Mouse (Mus musculus) lung, adult 18-20 months (tissue): ENCODE data around the gene Atp6v1g2.

Source experiments
- DNase-seq, 2 experiments: peaks; one replicate each; pipeline ENCODE4 v3.0.0; 2022; ENCODE audit warnings: mixed read lengths in 2 of 2

Atp6v1g2 gene

GRCm38 (mm10) chr17:35204494-35205379 is 28.7 kb upstream of the Atp6v1g2 start, which contains the start of gene Lta:
Gene Lta, minus strand, starts transcription at chr17:35205351.
- DNase-seq, result peak in 1 of 2 experiments; percentile 39

- no peak for DNase-seq
Measured at GRCm38 (mm10) chr17:35205380-35205769, 28.1 kb upstream of the Atp6v1g2 start.

GRCm38 (mm10) chr17:35209785-35210535 is 23.5 kb upstream of the Atp6v1g2 start:
- no peak for DNase-seq

- DNase-seq, result no peak
Measured at GRCm38 (mm10) chr17:35210593-35210992, 22.9 kb upstream of the Atp6v1g2 start.

GRCm38 (mm10) chr17:35213071-35213470 is 20.4 kb upstream of the Atp6v1g2 start:
- DNase-seq, result no peak

- DNase-seq, result no peak
Measured at GRCm38 (mm10) chr17:35218516-35219193, 14.8 kb upstream of the Atp6v1g2 start.

GRCm38 (mm10) chr17:35219601-35220041 is 13.8 kb upstream of the Atp6v1g2 start:
- no peak for DNase-seq

- DNase-seq, result no peak
Measured at GRCm38 (mm10) chr17:35220156-35220952, 13.1 kb upstream of the Atp6v1g2 start, which contains the start of gene Gm16181. Gene Gm16181, plus strand, starts transcription at chr17:35220834.

GRCm38 (mm10) chr17:35222299-35222698 is 11.2 kb upstream of the Atp6v1g2 start:
- DNase-seq, result no peak

- DNase-seq, result no peak
Measured at GRCm38 (mm10) chr17:35224641-35225040, 8.8 kb upstream of the Atp6v1g2 start.

- no peak for DNase-seq
Measured at GRCm38 (mm10) chr17:35225456-35225855, 8.0 kb upstream of the Atp6v1g2 start.

- DNase-seq, result no peak
Measured at GRCm38 (mm10) chr17:35226561-35227046, 6.9 kb upstream of the Atp6v1g2 start.

GRCm38 (mm10) chr17:35231022-35231421 is 2.4 kb upstream of the Atp6v1g2 start:
- DNase-seq, result no peak

- DNase-seq, result peak; percentile 81 to 84
Measured at GRCm38 (mm10) chr17:35232043-35232442, 1.4 kb upstream of the Atp6v1g2 start.

GRCm38 (mm10) chr17:35232659-35233058 is 801 bp upstream of the Atp6v1g2 start:
- no peak for DNase-seq

- DNase-seq, result peak in 1 of 2 experiments; percentile 3
Measured at GRCm38 (mm10) chr17:35234090-35234489, 630 bp downstream of the Atp6v1g2 start.

- peak; percentile 40 to 48 for DNase-seq
Measured at GRCm38 (mm10) chr17:35234903-35235302, 1.4 kb downstream of the Atp6v1g2 start.

GRCm38 (mm10) chr17:35235614-35236389 is 2.3 kb downstream of the Atp6v1g2 start, which contains the start of gene Nfkbil1:
Gene Nfkbil1, minus strand, starts transcription at chr17:35235792.
- DNase-seq, result peak; percentile 93 to 95

- DNase-seq, result peak; percentile 94 to 95
Measured at GRCm38 (mm10) chr17:35236390-35236746, 2.9 kb downstream of the Atp6v1g2 start.

- DNase-seq, result peak in 1 of 2 experiments; percentile 7
Measured at GRCm38 (mm10) chr17:35236996-35237395, 3.5 kb downstream of the Atp6v1g2 start.

- peak in 1 of 2 experiments; percentile 3 for DNase-seq
Measured at GRCm38 (mm10) chr17:35237504-35237903, 4.0 kb downstream of the Atp6v1g2 start.
